Mouse (Mus musculus) hindbrain, embryonic 13.5 days (tissue): ENCODE results near the gene Rhobtb3. TPM values are rescaled to one million over a fixed set of nuclear protein-coding genes. Genes with fewer than 3 reads are reported as not detected.

ENCODE experiments used
- ATAC-seq: fragments of 200-750 bp; cut with Nextera tagmentation; 2 replicates; pipeline ENCODE4 v1.8.0; 2017; ENCODE audit warnings: moderate TSS enrichment; ENCODE audit not compliant: low FRiP score
- H3K27ac ChIP-seq: fragments of 300-500 bp; sonication (generic); 2 replicates; pipeline ENCODE4 v1.5.1; 2015; ENCODE audit warnings: inconsistent platforms, mild to moderate bottlenecking, moderate library complexity
- H3K27me3 ChIP-seq: fragments of 300-500 bp; sonication (generic); 2 replicates; pipeline ENCODE4 v1.6.1; 2015; ENCODE audit warnings: mild to moderate bottlenecking, inconsistent platforms
- H3K36me3 ChIP-seq: fragments of 300-500 bp; sonication (generic); 2 replicates; pipeline ENCODE4 v1.6.1; 2015; ENCODE audit warnings: mild to moderate bottlenecking, inconsistent platforms
- H3K4me1 ChIP-seq: fragments of 300-500 bp; sonication (generic); replicated peaks from 2 replicates; pipeline ENCODE4 v1.6.1; 2015; ENCODE audit warnings: inconsistent platforms
- H3K4me2 ChIP-seq: fragments of 300-500 bp; sonication (generic); 2 replicates; pipeline ENCODE4 v1.6.1; 2015; ENCODE audit warnings: inconsistent platforms, mild to moderate bottlenecking, moderate library complexity
- H3K4me3 ChIP-seq: fragments of 300-500 bp; sonication (generic); 2 replicates; pipeline ENCODE4 v1.5.1; 2015; ENCODE audit warnings: mild to moderate bottlenecking, inconsistent platforms
- H3K9ac ChIP-seq: fragments of 300-500 bp; sonication (generic); 2 replicates; pipeline ENCODE4 v1.6.1; 2015; ENCODE audit warnings: mild to moderate bottlenecking, inconsistent platforms
- H3K9me3 ChIP-seq: fragments of 300-500 bp; sonication (generic); 2 replicates; pipeline ENCODE4 v1.6.1; 2016; ENCODE audit warnings: inconsistent platforms
- WGBS: fragments of 180-500 bp; shearing (Covaris S2); methylation state at CpG from one replicate; pipeline ENCODE4 v1.1.7; 2015; 5-methylcytosine and 5-hydroxymethylcytosine counted together
- polyA plus RNA-seq: library from polyadenylated mRNA; unstranded; fragments of >200 nt; fragmentation: Nextera tagmentation; extraction: Ambion mirVana; gene quantifications from 2 replicates; pipeline ENCODE4 v1.2.1, GENCODE M21; 2015

The Rhobtb3 gene
- polyA plus RNA-seq, 1 experiment from 2014 or later: 25.7 TPM

DNA sequence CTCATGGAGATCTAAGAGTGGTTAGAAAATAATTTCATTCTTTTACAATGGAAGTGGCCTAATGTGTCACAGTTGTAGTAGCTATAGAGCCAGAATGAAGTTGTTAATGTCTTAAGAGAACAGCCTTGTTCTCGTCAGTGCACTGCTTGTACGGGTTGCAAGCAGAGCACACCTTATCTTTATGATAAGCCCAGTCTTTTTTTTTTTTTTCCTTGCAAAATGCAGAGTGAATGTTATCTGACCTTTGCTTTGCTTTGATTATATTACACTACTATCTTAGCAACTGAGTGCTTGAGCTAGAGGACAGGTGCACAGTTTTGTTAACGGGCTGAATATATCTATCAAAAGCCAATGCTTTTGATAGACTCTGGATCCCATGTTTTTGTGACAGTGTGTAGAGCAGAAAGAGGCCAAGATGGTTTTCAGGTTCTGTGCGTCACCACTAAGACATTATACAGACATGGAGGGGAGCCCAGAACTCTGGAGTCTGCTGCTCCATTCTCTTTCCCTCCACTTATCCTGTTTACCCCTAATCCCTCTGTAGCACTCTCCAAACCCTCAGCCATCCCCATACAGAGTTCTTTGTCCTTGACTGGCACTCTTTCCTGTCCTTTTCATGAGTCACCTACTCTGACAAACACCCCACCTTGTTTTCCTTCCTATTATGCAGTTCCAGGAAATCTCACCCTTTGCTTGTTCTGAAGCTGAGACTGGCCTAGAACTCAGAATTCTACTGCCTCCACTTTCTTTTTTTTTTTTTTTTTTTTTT lies 68.9 kb downstream of the Rhobtb3 start:
- peaks cover 25% of the 10 kb centered on the region for H3K36me3 ChIP-seq
- no peak for ATAC-seq
- 94% methylated on average over 4 of the region's 4 CpGs for WGBS
- no peaks in the 10 kb centered on the region for H3K4me1 ChIP-seq
- H3K27me3 ChIP-seq: no peaks in the 10 kb centered on the region
- no peak overlapping the region for H3K4me2 ChIP-seq
- no peaks in the 10 kb centered on the region for H3K9me3 ChIP-seq
- H3K9ac ChIP-seq: no peak overlapping the region
- H3K4me3 ChIP-seq: no peak overlapping the region
- no peak overlapping the region for H3K27ac ChIP-seq

DNA sequence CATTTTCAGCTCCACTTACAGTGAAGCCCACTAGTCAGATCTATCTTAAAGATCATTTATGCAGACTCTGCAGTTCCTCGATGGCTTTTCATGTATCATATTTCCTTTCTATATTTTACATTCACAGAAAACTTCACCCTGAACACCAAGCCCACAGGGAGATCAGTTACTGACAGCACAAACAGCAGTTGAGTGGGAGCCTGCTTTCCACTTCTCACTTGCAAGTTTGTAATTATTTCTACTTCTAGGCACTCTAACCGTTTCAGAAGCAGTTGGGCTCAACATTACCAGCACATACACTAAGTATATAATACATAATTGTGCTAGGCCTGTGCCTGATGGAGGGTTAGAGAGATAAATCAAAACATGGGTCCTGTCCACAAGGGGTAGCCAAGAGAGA lies 75.8 kb downstream of the Rhobtb3 start:
- Histone ChIP-seq H3K4me2 (no peak overlapping the region), H3K9ac (no peak overlapping the region), H3K36me3 (peaks cover 26% of the 10 kb centered on the region), H3K4me1 (no peaks in the 10 kb centered on the region), H3K4me3 (no peak overlapping the region), H3K27ac (no peak overlapping the region), H3K27me3 (no peaks in the 10 kb centered on the region), H3K9me3 (no peaks in the 10 kb centered on the region)
- WGBS: 92% methylated on average over 2 of the region's 2 CpGs
- no peak for ATAC-seq

DNA sequence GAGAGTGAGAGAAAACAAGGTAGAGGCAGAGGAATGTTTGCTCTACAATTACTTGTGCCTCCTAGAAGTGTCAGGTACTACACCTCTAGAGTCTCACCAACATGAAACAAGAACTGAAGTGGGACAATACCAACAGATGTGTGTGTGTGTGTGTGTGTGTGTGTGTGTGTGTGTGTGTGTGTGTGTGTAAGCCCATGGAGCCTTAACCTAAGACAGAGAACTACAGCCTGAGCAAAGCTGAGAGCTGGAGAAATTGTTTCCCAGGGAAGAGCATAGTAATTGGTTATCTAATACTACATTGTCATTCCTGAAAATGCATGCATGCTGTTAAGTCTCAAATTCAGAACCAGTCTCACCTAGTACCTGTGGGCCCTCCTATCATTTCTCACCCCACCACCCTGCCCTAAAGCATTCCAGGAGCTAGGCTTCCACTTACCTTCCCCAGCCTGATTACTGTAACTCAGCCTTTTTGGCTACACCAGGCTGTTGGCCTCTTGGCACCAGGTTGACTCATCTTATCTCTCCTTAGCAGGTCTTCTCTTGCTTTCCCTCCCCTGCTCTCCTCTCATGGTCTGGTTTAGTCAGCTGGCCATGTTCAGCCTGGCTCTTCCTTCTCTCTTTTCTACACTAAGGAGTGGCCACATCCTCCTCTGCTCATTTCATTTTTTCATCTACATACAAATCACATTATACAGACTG lies 78.1 kb downstream of the Rhobtb3 start:
- peak; percentile 17; the same call in 1 of the 2 replicates for ATAC-seq
- Histone ChIP-seq H3K4me2 (no peak overlapping the region), H3K4me3 (no peak overlapping the region), H3K27me3 (no peaks in the 10 kb centered on the region), H3K9ac (no peak overlapping the region), H3K27ac (no peak overlapping the region), H3K36me3 (peaks cover 20% of the 10 kb centered on the region), H3K4me1 (no peaks in the 10 kb centered on the region), H3K9me3 (no peaks in the 10 kb centered on the region)

- H3K27ac ChIP-seq: no peak overlapping the region
- H3K9me3 ChIP-seq: no peaks in the 10 kb centered on the region
- ATAC-seq: no peak
- no peaks in the 10 kb centered on the region for H3K4me1 ChIP-seq
- H3K36me3 ChIP-seq: no peaks in the 10 kb centered on the region
- no peaks in the 10 kb centered on the region for H3K27me3 ChIP-seq
- H3K9ac ChIP-seq: no peak overlapping the region
- H3K4me2 ChIP-seq: no peak overlapping the region
- H3K4me3 ChIP-seq: no peak overlapping the region
- WGBS: 72% methylated on average over 1 of the region's 1 CpGs
Observed at GRCm38 (mm10) chr13:75859264-75859844, 84.4 kb downstream of the Rhobtb3 start.

DNA sequence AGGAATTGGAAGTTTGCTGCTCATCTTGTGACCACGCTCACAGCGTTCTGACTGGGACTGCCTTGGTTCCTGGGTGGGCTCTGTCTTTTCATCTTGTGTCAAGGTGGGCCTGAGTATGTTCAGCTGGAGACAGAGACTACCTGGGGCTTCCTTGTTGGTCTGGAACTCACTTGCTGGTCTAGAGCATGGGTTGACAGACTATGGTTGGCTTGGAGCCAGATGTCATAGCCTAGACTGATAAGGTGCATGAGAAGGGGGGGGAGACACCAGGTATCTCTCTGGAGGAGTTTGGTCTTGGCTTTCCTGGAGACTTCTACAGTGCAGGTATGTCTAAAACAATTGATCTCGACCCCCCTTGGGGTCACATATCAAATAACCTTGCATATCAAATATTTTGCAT lies 90.6 kb downstream of the Rhobtb3 start:
- H3K9me3 ChIP-seq: no peaks in the 10 kb centered on the region
- no peaks in the 10 kb centered on the region for H3K4me1 ChIP-seq
- peaks cover 4% of the 10 kb centered on the region; the same call in 1 of the 2 replicates for H3K36me3 ChIP-seq
- H3K4me3 ChIP-seq: no peak overlapping the region
- no peak overlapping the region for H3K9ac ChIP-seq
- no peaks in the 10 kb centered on the region for H3K27me3 ChIP-seq
- ATAC-seq: no peak
- no peak overlapping the region for H3K4me2 ChIP-seq
- H3K27ac ChIP-seq: no peak overlapping the region
- 92% methylated on average over 3 of the region's 3 CpGs for WGBS

GRCm38 (mm10) chr13:75852027-75852426 lies 91.7 kb downstream of the Rhobtb3 start:
- Histone ChIP-seq H3K4me2 (no peak overlapping the region), H3K4me1 (no peaks in the 10 kb centered on the region), H3K9me3 (no peaks in the 10 kb centered on the region), H3K4me3 (no peak overlapping the region), H3K27ac (no peak overlapping the region), H3K9ac (no peak overlapping the region), H3K36me3 (peaks cover 4% of the 10 kb centered on the region; the same call in 1 of the 2 replicates), H3K27me3 (no peaks in the 10 kb centered on the region)
- 92% methylated on average over 4 of the region's 4 CpGs for WGBS
- ATAC-seq: no peak

- Histone ChIP-seq H3K4me1 (peaks cover 6% of the 10 kb centered on the region), H3K27ac (no peak overlapping the region), H3K4me2 (no peak overlapping the region), H3K9me3 (no peaks in the 10 kb centered on the region), H3K4me3 (no peak overlapping the region), H3K9ac (no peak overlapping the region), H3K27me3 (no peaks in the 10 kb centered on the region), H3K36me3 (peaks cover 4% of the 10 kb centered on the region; the same call in 1 of the 2 replicates)
- ATAC-seq: no peak
- 90% methylated on average over 6 of the region's 6 CpGs for WGBS
Observed at GRCm38 (mm10) chr13:75847027-75847426, 96.7 kb downstream of the Rhobtb3 start.

- H3K4me1 ChIP-seq: peaks cover 20% of the 10 kb centered on the region
- H3K27me3 ChIP-seq: no peaks in the 10 kb centered on the region
- H3K36me3 ChIP-seq: no peaks in the 10 kb centered on the region
- no peak overlapping the region for H3K9ac ChIP-seq
- H3K4me2 ChIP-seq: no peak overlapping the region
- no peak overlapping the region for H3K27ac ChIP-seq
- no peaks in the 10 kb centered on the region for H3K9me3 ChIP-seq
- 53% methylated on average over 4 of the region's 4 CpGs for WGBS
- ATAC-seq: no peak
- H3K4me3 ChIP-seq: no peak overlapping the region
Observed at GRCm38 (mm10) chr13:75845519-75846166, 98.1 kb downstream of the Rhobtb3 start.

GRCm38 (mm10) chr13:75844833-75845518 lies 98.7 kb downstream of the Rhobtb3 start:
- Histone ChIP-seq H3K27ac (no peak overlapping the region), H3K4me2 (no peak overlapping the region), H3K9ac (no peak overlapping the region), H3K4me1 (peaks cover 25% of the 10 kb centered on the region), H3K4me3 (no peak overlapping the region), H3K27me3 (no peaks in the 10 kb centered on the region), H3K36me3 (no peaks in the 10 kb centered on the region), H3K9me3 (no peaks in the 10 kb centered on the region)
- 95% methylated on average over 2 of the region's 2 CpGs for WGBS
- ATAC-seq: no peak

DNA sequence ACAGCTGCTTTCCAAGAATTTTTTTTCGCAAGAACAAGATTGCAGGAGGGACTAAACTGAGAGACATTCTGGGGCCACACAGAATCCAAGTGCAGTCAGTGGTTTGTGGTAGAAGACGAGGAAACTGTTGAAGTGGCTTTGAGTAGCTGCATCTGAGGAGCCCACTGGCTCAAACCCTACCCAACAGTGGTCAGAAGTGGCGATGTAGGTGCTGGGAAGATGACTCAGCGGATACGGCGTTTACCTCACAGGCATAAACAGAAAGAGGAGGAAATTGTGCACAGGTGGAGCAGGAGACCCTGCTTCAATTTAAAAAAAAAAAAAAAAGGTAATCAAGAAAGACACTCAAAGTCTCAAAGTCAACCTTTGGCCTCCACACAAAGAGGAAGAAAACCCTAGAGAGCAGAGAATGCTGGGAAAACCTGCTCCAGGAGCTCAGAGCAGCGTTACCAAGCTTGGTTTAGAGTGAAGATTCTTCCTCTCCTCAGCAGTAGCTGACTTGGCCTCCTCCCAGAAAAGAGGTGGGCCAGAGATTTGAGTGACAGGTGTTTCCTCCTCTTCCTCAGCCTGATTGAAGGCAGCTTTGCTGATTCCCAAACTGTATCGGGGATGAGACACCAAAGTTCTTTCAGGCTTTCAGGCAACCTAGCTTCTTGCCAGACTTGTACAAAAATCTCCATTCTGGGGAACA lies 99.6 kb downstream of the Rhobtb3 start:
- Histone ChIP-seq H3K9me3 (no peaks in the 10 kb centered on the region), H3K9ac (no peak overlapping the region), H3K27me3 (no peaks in the 10 kb centered on the region), H3K27ac (no peak overlapping the region), H3K36me3 (no peaks in the 10 kb centered on the region), H3K4me2 (no peak overlapping the region), H3K4me3 (no peak overlapping the region), H3K4me1 (peaks cover 29% of the 10 kb centered on the region)
- 89% methylated on average over 8 of the region's 8 CpGs for WGBS
- no peak for ATAC-seq

- Histone ChIP-seq H3K4me3 (no peak overlapping the region), H3K27me3 (no peaks in the 10 kb centered on the region), H3K36me3 (no peaks in the 10 kb centered on the region), H3K4me1 (peaks cover 30% of the 10 kb centered on the region), H3K27ac (no peak overlapping the region), H3K9ac (no peak overlapping the region), H3K4me2 (no peak overlapping the region), H3K9me3 (no peaks in the 10 kb centered on the region)
- ATAC-seq: no peak
- 90% methylated on average over 5 of the region's 5 CpGs for WGBS
Observed at GRCm38 (mm10) chr13:75843331-75843730, 100.4 kb downstream of the Rhobtb3 start.
